Mouse (Mus musculus) skeletal muscle tissue, adult 2 months (tissue): ENCODE data around the gene Daam1.
"Not testable (repeated sequence)": the region's sequence is repeated elsewhere in the genome, so short reads cannot be mapped to it uniquely, and the experiment has no call there.

ENCODE experiments used
- DNase-seq: peaks from one replicate; pipeline ENCODE4 v3.0.0-alpha.2; 2012; ENCODE audit warnings: low read depth, low spot score

Gene Daam1

GRCm38 (mm10) chr12:71834041-71834440, 3.2 kb downstream of the Daam1 start:
- no peak for DNase-seq

- no peak for DNase-seq
Measured at GRCm38 (mm10) chr12:71835966-71836668, 5.2 kb downstream of the Daam1 start.

- DNase-seq: no peak
Measured at GRCm38 (mm10) chr12:71836776-71837175, 5.9 kb downstream of the Daam1 start.

GRCm38 (mm10) chr12:71837576-71837975, 6.7 kb downstream of the Daam1 start:
- no peak for DNase-seq

- DNase-seq: no peak
Measured at GRCm38 (mm10) chr12:71838230-71838629, 7.4 kb downstream of the Daam1 start.

GRCm38 (mm10) chr12:71839653-71840052, 8.8 kb downstream of the Daam1 start:
- DNase-seq: no peak

- no peak for DNase-seq
Measured at GRCm38 (mm10) chr12:71840430-71841186, 9.7 kb downstream of the Daam1 start.

GRCm38 (mm10) chr12:71842006-71842405, 11.1 kb downstream of the Daam1 start:
- no peak for DNase-seq

- no peak for DNase-seq
Measured at GRCm38 (mm10) chr12:71842588-71842987, 11.7 kb downstream of the Daam1 start.

- no peak for DNase-seq
Measured at GRCm38 (mm10) chr12:71845486-71845885, 14.6 kb downstream of the Daam1 start.

GRCm38 (mm10) chr12:71846416-71846815, 15.5 kb downstream of the Daam1 start:
- not testable (repeated sequence) for DNase-seq

GRCm38 (mm10) chr12:71847024-71847423, 16.1 kb downstream of the Daam1 start:
- not testable (repeated sequence) for DNase-seq

- DNase-seq: no peak
Measured at GRCm38 (mm10) chr12:71847617-71848016, 16.7 kb downstream of the Daam1 start.

- DNase-seq: no peak
Measured at GRCm38 (mm10) chr12:71848037-71848776, 17.3 kb downstream of the Daam1 start.

GRCm38 (mm10) chr12:71849051-71849450, 18.2 kb downstream of the Daam1 start:
- no peak for DNase-seq

GRCm38 (mm10) chr12:71850135-71850534, 19.3 kb downstream of the Daam1 start:
- DNase-seq: no peak

GRCm38 (mm10) chr12:71852678-71853077, 21.8 kb downstream of the Daam1 start:
- no peak for DNase-seq

- DNase-seq: no peak
Measured at GRCm38 (mm10) chr12:71853694-71854093, 22.8 kb downstream of the Daam1 start.

- DNase-seq: no peak
Measured at GRCm38 (mm10) chr12:71854191-71854590, 23.3 kb downstream of the Daam1 start.

GRCm38 (mm10) chr12:71855730-71856479, 25.0 kb downstream of the Daam1 start:
- peak; percentile 66 for DNase-seq

- no peak for DNase-seq
Measured at GRCm38 (mm10) chr12:71856480-71856754, 25.5 kb downstream of the Daam1 start.

GRCm38 (mm10) chr12:71859096-71859495, 28.2 kb downstream of the Daam1 start:
- no peak for DNase-seq
